Mouse (Mus musculus) neural tube, embryonic 10.5 days (tissue): ENCODE results near the gene Mme.

Source experiments
- DNase-seq: peaks from one replicate; pipeline ENCODE4 v3.0.0-alpha.2; 2017; ENCODE audit warnings: low spot score; ENCODE audit errors: extremely low spot score

Gene Mme

DNA sequence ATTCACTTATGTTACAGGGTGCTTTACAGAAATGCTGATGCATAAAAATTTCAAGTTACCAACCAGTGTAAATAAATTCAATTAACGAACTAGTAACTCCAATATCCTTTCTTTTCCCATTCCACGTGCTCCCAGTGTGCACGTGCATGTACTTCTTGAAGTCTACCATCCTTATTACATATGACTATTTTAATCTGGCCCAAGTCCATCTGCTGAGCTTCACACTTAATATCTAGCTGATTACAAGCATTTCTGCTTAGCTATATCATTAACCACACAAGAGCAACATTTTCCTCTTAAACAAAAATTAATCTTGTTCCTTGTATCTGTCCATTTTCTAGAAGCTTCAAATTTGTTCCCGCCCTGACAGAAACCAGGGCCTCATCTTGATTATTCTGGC is 108.9 kb downstream of the Mme start:
- DNase-seq = no peak

DNA sequence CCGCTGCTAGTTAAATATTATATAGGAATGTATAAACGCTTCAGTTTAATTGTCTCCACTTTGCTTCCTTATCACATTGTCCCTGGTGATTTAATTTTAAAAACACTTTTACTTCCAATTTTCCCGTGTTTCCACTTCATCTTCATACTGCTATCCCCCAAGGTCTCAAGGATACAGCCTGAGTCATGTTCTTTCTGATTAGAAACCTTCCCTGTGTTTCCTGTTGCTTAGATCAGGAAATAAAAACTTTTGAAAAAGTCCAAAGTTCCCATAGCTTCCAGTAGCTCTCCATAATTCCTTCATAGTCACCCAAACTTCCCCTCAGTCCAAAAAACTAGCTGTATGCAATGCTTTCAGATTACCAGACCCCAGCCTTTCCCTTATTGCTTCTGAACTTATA is 109.4 kb downstream of the Mme start:
- no peak for DNase-seq

DNA sequence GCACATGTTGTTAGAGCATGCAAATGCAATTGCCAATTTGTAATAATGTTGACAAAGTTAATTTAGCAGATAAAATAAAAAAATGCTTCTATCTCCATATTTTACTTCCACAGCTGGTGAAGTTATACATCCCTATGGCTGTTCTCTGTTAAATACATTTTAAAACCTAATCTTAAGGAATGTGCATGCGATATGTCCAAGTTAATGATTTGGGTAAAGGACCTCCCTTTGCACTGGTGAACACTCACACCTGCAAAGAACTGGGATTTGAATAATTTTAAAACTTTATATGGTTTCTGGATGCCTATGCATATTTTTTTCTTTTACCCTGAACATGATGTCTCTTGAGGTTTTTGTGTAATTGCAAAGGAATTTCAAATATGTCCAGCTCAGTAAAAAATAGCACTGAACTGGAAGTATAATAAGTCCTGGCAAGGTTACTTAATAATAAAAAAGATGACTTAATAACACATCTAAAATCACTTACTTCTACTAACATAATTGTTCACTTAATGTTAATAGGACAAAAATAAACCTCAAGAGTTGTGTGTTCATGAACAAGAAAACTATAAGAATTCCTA is 110.4 kb downstream of the Mme start:
- no peak for DNase-seq

DNA sequence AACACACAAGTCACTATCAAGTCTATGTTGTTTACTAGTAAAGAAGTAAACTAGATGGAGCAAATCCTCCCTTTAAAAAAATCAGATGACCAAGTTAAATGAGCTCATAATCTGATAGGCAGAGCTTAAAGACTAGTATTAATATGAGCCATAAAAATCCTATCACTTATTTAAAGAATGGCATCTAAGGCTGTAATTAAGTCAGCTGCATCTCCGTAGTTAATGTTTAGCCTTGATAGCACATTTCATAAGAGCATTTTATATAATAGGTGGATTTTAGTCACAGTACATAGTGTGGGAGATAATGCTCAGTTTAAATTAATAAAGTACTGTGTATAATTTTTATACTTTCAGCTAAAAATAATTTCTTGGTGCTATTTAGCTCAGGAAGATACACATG is 118.2 kb downstream of the Mme start:
- no peak for DNase-seq

DNA sequence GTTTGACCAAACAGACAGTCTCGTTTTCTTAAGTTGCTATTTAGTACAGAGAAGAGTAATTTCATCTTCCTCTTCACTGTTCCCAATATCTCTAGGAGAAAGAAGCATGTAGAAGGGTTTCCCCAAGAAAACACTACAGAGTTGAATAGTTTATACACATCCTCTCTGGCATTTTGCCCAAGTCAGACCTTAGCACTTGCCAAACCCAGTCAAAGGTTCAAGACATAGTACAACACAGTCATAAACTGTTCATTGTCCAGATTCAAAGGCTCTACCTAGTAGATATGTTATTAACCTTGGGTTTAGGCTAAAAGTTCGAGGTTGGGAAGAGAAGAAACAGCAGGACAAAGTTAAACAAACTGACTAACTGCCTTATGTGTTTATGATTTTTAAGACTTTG is 143.7 kb downstream of the Mme start:
- no peak for DNase-seq

DNA sequence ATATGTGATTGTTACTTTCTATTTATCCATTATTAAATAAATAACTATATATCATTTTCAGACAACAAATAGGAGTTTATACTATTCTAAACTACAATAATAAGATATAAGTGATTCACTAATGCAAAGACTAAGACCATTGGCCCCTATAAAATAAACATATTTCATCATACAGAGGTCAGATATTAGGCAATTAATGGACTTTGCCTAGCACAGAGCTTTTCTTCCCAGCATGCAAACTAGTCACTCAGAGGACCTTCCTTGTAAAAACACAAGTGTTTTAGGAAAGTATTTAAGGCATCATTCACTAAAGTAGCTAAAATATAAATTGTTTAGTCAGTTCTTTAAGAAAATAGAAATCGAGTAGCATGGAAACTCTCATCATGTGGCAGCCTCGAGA is 149.4 kb downstream of the Mme start:
- DNase-seq = no peak

DNA sequence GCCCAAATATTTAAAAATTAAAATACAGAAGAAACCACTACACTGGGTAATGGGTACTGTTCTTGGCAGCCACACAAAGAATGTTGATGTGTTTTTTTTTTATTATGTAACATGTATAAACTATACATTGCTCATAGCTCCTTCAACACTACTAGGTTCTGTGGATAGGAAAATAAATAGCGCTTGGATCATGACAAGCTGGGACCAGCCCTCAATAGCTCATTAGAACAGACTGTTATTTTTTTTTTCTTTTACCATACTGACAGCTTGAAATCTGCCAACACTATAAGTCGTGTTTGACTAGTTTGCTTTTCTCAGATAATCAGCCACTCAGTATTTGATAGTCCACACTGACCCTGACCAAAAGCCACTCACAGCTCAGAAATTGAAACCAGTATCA is 150.0 kb downstream of the Mme start:
- DNase-seq = no peak

DNA sequence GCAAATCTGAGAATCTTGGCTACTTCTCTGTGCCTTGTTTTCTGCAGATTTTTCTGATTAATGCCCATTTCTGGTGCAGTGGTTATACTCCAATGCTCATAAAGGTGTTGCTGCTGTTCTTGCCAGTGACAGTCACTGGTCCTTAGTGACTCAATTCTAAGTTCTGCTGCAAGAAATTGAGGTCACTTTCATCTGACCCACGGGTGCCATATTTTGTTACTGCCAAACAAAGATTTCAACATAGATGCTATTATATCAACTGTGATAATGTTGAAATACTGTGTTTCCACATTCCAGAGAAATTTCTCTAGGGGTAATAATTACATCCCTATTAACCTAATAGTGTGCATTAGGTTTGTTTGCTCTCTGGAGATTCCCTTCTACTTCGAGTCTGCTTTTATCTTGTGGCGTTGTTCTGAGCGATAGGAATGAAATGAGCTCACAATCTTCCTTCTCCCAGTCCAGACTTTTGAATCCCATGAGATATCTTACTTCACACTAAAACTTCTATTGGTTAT is 153.1 kb downstream of the Mme start:
- DNase-seq = no peak

DNA sequence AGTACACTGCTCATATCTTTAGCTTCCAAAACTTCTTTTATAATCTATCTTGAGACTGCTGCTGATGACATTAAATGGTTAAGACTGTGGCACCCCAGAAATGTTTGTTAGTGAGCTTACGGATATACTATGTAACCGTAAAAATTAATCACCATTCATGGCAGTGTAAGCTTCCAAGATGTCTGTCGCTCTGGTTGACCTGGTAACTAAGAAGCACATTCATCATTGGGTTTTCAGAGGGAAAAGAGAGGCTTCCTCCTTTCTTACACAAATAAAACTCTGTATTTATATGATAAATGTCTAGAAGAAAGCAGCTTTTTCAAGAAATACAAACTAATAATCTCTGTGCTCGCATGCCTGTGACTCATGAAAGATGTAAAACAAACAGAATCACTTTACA is 156.8 kb downstream of the Mme start:
- DNase-seq = no peak

DNA sequence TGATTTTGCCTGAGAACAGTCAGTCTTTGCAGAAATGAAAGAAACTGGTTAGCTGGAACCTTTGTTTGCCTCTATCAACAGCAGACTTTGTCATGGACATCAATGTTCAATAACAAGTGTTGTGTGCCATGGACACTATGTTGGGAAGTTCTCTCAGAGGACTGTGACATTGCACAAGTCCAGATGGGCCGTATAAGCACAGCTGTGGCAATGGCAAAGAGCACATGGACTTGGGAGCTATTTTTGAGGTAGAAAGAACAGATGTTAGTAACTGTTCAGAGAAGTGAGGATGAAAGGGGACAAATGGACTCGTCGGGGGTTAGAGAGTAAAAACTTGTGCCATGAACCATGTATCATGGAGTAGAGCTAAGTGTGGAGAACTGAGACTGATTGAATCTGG is 165.1 kb downstream of the Mme start:
- DNase-seq = no peak

DNA sequence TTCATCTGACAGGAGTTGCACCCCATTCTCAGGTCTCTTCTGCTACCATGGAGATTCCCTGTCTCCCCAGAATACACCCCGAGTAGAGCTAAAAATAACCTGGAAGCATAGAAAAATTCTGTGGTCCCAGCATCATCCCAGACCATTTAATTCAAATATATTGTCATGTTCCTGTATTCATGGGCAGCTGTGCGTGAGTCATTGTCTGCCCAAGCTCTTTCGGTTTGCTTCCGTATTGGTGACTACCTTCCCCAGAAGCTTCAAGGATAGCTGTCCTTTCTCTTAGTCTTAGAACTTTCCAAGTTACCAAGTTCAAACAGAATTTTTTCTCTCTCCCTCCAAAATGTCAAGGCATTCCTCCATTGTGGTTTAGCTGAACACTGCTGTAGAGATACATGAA is 169.7 kb downstream of the Mme start:
- no peak for DNase-seq

DNA sequence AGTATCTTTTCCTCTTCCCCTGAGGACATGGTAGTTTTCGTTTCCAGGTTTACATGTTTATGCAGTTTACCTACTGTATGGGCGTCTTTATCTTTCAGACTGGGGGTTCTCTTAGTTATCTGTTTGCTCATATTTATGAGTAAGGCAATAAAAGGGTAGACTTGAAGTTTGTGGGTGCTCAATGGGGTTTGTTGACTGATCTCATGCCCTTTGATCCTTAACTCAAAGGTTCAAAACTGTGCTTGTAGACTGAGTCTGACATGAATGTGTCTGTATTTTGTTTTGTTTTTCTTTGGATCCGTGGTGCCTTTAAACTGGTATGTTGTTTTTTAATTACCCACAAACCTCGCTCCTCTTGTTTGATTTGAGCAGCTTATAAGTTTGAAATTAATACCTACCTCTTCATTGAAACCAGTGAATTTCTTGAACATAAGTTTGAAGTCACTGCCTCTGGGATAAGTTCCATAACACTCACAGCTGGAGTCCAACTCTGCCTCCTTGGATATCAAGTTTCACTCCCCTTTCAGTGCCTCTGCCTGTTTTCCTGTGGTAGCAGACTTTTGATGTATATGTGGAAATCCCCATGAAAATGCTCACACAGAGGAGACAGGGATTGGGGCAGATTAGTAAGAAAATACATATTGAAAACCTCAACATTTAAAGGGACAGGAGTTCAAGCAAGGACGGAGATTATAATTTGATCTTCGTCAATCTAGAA is 171.0 kb downstream of the Mme start:
- no peak for DNase-seq

DNA sequence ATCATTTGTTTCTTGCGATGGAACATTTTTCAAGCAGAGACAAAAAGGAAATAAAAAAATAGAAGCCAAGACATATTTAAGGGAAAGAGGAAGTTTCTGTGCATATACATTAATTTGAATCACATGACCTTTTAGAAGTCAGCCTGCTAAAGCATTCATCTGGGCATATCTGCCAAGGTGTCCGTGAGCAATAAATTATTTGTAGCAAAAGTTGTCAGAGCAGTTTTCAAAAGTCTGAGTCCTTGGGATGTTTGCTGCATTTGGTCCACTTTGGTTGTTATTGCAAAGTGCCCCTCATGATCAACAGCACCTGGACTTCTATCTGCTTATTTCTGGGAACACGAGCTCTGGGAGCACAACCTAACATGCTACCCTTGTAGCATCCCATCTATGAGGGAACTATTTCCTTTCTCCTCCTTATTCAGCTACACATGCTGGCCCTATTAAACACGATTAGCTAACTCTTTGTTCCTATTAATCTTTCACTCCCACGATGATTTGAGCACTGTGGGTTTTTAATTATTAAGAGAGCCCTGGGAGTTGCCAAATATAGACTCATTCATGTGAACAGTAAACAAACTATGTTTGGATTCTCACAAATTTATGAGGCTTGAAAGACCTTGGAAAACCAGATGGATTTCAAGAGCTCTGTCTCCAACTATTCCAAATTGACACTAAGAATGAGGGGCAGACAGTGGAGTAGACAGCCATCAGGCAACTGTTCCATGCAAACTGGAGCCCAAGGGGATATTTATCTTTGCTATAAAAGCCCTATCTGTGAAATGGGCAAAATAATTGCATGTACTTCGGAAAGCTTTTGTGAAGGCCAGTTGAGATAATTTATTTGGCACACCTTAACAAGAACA is 171.9 kb downstream of the Mme start:
- DNase-seq = peak; percentile 14

DNA sequence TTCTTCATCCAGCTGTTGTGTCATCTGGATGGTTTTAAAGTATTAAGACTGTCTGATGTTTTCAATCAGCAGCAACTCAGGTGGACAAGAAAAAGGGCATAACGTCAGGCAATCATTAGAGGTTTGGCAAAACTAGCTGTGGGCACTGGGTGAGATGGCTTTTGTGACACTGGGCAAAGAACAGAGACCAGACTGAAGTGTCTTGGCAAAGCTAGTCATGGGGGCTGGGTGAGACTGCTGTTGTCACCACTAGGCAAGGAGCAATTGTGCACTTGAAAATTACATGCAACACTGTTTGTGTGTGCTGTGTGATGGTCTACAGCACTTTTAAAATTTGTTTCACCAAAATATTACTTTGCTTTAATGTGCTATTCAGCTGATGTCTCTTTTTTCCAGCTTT is 175.9 kb downstream of the Mme start:
- no peak for DNase-seq

DNA sequence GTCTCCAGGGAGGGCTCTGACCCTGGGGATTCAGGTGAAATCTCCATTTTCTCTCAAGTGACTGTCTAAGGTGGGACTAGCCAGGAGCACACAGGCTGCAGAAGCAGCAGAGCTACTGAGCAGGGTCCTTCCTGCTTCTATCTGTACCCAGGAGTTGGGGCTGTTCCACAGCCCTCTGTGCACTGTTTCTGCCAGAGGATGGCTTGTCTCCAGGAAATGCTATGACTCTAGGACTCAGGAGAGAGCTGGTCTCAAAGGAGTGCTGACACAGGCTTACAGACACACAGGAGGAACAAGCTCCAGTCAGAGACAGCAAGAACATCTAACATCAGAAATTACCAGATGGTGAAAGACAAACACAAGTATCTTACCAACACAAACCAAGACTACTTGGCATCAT is 176.4 kb downstream of the Mme start:
- no peak for DNase-seq

DNA sequence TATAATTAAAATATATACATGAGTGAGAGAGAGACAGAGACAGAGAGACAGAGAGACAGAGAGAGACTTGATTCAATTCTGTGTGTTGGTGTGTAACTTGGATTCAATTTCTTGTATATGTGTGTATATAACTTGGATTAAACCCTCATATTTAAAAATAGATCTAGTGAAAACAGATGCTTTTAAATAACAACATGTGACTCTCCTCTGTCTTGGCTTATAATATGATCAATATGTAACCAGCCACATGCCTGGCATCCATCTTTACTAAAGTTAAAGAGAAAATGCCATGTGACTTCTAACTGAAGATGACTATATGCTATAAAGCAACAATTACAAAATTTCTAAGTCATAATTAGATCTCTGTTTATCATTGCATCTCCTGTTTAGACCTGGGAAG is 182.2 kb downstream of the Mme start:
- DNase-seq = no peak
